Mouse (Mus musculus) Patski (cell line): ENCODE results near the gene Snu13. TPM values are rescaled to one million over a fixed set of nuclear protein-coding genes. Genes with fewer than 3 reads are reported as not detected.

Experiments
- ATAC-seq: fragments of 100-300 bp; one replicate; pipeline ENCODE4 v1.8.0; 2021
- CTCF ChIA-PET: fragments of 350-600 bp; sonication (Branson Sonifier 250); formaldehyde crosslinking; loops from one replicate; lab custom pipeline; 2022; ENCODE audit warnings: inconsistent platforms; lab: Charles Lee
- POLR2A ChIA-PET: fragments of 350-600 bp; sonication (Branson Sonifier 250); formaldehyde crosslinking; loops from one replicate; lab custom pipeline; 2022; ENCODE audit warnings: antibody characterized with exemption, inconsistent platforms; lab: Charles Lee
- DNase-seq: peaks from one replicate; pipeline ENCODE4 v3.0.0-alpha.2; 2011; ENCODE audit warnings: low read depth, low spot score
- H3K27me3 ChIP-seq: fragments of 371-371 bp; one replicate; pipeline ENCODE4 v1.5.1; 2021
- CTCF ChIP-seq: fragments of 100-300 bp; IDR thresholded peaks from one replicate; pipeline ENCODE4 v1.5.1; 2021
- in situ Hi-C: fragments of 300-500 bp; cut with MboI; formaldehyde crosslinking; loops from 3 replicates; pipeline ENCODE4 v1.11.1; 2018; ENCODE audit warnings: low pct_unique_long_range_greater_than_20kb, mixed read lengths
- polyA plus RNA-seq: library from polyadenylated mRNA; unstranded; gene quantifications from one replicate; pipeline ENCODE4 v1.2.3, GENCODE M21; 2021

Snu13 gene
- polyA plus RNA-seq, 1 experiment from 2014 or later: 120 TPM

GRCm38 (mm10) chr15:82011947-82012346 lies 35.5 kb downstream of the Snu13 start:
- in situ Hi-C loops: no loop called here
- ATAC-seq (peak; percentile 23), DNase-seq (no peak)
- POLR2A ChIA-PET: interaction anchor here (0.6 kb wide), 1 partner anchor 167 kb away, joined by 4 read pairs; no protein-coding TSS in a partner anchor
- CTCF ChIA-PET: interaction anchor here (1.0 to 1.5 kb wide), 4 partner anchors 17 to 52 kb away, joined by 3 read pairs; partner anchors contain the start of genes Pmm1 and Xrcc6
- H3K27me3 ChIP-seq: no peaks in the 10 kb centered on the region
- no peak for TF ChIP-seq CTCF

GRCm38 (mm10) chr15:82004257-82004656 lies 43.1 kb downstream of the Snu13 start:
- no peak for ATAC-seq
- in situ Hi-C loops: no loop called here
- TF ChIP-seq CTCF: no peak
- no peak for DNase-seq
- POLR2A ChIA-PET: no interaction called here
- CTCF ChIA-PET: interaction anchor here (1.5 kb wide), 1 partner anchor 10 kb away, joined by 3 read pairs; no protein-coding TSS in a partner anchor
- no peaks in the 10 kb centered on the region for H3K27me3 ChIP-seq

- TF ChIP-seq CTCF: no peak
- DNase-seq (no peak), ATAC-seq (no peak)
- ChIA-PET CTCF (interaction anchor here (1.2 to 1.5 kb wide), 3 partner anchors 17 to 37 kb away, joined by 3 to 7 read pairs (median 6); partner anchors contain the start of gene Pmm1), POLR2A (no interaction called here)
- in situ Hi-C loops: no loop called here
- no peaks in the 10 kb centered on the region for H3K27me3 ChIP-seq
Observed at GRCm38 (mm10) chr15:81993992-81994391, 53.4 kb downstream of the Snu13 start.

GRCm38 (mm10) chr15:81990549-81990948 lies 56.8 kb downstream of the Snu13 start:
- no peak for ATAC-seq
- CTCF ChIA-PET: interaction anchor here (0.6 to 1.6 kb wide), 3 partner anchors 23 to 33 kb away, joined by 3 to 9 read pairs (median 3); no protein-coding TSS in a partner anchor
- no peak for TF ChIP-seq CTCF
- no peak for DNase-seq
- in situ Hi-C loops: no loop called here
- POLR2A ChIA-PET: no interaction called here
- no peaks in the 10 kb centered on the region for H3K27me3 ChIP-seq

Other genes starting within 250 kb of the Snu13 start
- 61.5 TPM for gene Tef, start 245.2 kb downstream of the Snu13 start, polyA plus RNA-seq
- 27.3 TPM for gene Tob2, start 188.8 kb downstream of the Snu13 start, polyA plus RNA-seq
- 68.2 TPM for gene Phf5a, start 175.7 kb downstream of the Snu13 start, polyA plus RNA-seq
- 559 TPM for gene Aco2, start 175.3 kb downstream of the Snu13 start, polyA plus RNA-seq
- 154 TPM for gene Polr3h, start 121.4 kb downstream of the Snu13 start, polyA plus RNA-seq
- 24.9 TPM for gene Csdc2, start 110.8 kb downstream of the Snu13 start, polyA plus RNA-seq
- 97.0 TPM for gene Pmm1, start 86.7 kb downstream of the Snu13 start, polyA plus RNA-seq
- gene 1700029P11Rik, start 67.1 kb downstream of the Snu13 start, polyA plus RNA-seq: not detected
- 48.0 TPM for gene Xrcc6, start 59.8 kb downstream of the Snu13 start, polyA plus RNA-seq
- gene Desi1, start 13.7 kb downstream of the Snu13 start, polyA plus RNA-seq: 57.0 TPM
- gene 4930407I10Rik, start 11.6 kb upstream of the Snu13 start, polyA plus RNA-seq: not detected
- not detected for gene Mei1, start 22.4 kb upstream of the Snu13 start, polyA plus RNA-seq
- 18.0 TPM for gene Ccdc134, start 80.3 kb upstream of the Snu13 start, polyA plus RNA-seq
- gene Srebf2, start 99.6 kb upstream of the Snu13 start, polyA plus RNA-seq: 84.6 TPM
- gene Shisa8, start 165.2 kb upstream of the Snu13 start, polyA plus RNA-seq: 0.09 TPM
- 0.03 TPM for gene Tnfrsf13c, start 176.8 kb upstream of the Snu13 start, polyA plus RNA-seq
- 17.7 TPM for gene Cenpm, start 197.2 kb upstream of the Snu13 start, polyA plus RNA-seq
- gene 1500009C09Rik, start 204.8 kb upstream of the Snu13 start, polyA plus RNA-seq: not detected
- gene Sept3, start 227.3 kb upstream of the Snu13 start, polyA plus RNA-seq: 2.0 TPM